Mouse (Mus musculus) intestine, embryonic 15.5 days (tissue): ENCODE measurements at regions not wholly inside any gene's neighbourhood (a gene's known extent, or its start where the extent isn't known, plus 50 kb on each side); places are given as distances from the start of the nearest gene placed in this dataset.

Source experiments
- ATAC-seq: fragments of 200-750 bp; cut with Nextera tagmentation; 2 replicates; pipeline ENCODE4 v1.8.0; 2017; ENCODE audit warnings: moderate TSS enrichment, moderate library complexity
- H3K27ac ChIP-seq: fragments of 300-500 bp; sonication (generic); 2 replicates; pipeline ENCODE4 v1.5.1; 2015; ENCODE audit warnings: mild to moderate bottlenecking, inconsistent platforms
- H3K27me3 ChIP-seq: fragments of 300-500 bp; sonication (generic); replicated peaks from 2 replicates; pipeline ENCODE4 v1.6.1; 2015; ENCODE audit warnings: inconsistent platforms
- H3K36me3 ChIP-seq: fragments of 300-500 bp; sonication (generic); 2 replicates; pipeline ENCODE4 v1.6.1; 2015; ENCODE audit warnings: inconsistent platforms
- H3K4me1 ChIP-seq: fragments of 300-500 bp; sonication (generic); replicated peaks from 2 replicates; pipeline ENCODE4 v1.6.1; 2015; ENCODE audit warnings: inconsistent platforms
- H3K4me2 ChIP-seq: fragments of 300-500 bp; sonication (generic); replicated peaks from 2 replicates; pipeline ENCODE4 v1.6.1; 2015; ENCODE audit warnings: mild to moderate bottlenecking, inconsistent platforms
- H3K4me3 ChIP-seq: fragments of 300-500 bp; sonication (generic); replicated peaks from 2 replicates; pipeline ENCODE4 v1.5.1; 2015; ENCODE audit warnings: inconsistent platforms
- H3K9ac ChIP-seq: fragments of 300-500 bp; sonication (generic); 2 replicates; pipeline ENCODE4 v1.6.1; 2015; ENCODE audit warnings: inconsistent platforms
- H3K9me3 ChIP-seq: fragments of 300-500 bp; sonication (generic); 2 replicates; pipeline ENCODE4 v1.6.1; 2016; ENCODE audit warnings: inconsistent platforms
- WGBS: fragments of 180-500 bp; shearing (Covaris S2); methylation state at CpG from one replicate; pipeline ENCODE4 v1.1.7; 2015; 5-methylcytosine and 5-hydroxymethylcytosine counted together

GRCm38 (mm10) chr2:124751832-124752231, 316.1 kb upstream of the Slc24a5 start:
- 72% methylated on average over 4 of the region's 4 CpGs for WGBS
- Histone ChIP-seq H3K36me3 (no peaks in the 10 kb centered on the region), H3K27me3 (no peaks in the 10 kb centered on the region), H3K9me3 (no peaks in the 10 kb centered on the region), H3K4me1 (no peaks in the 10 kb centered on the region), H3K27ac (no peak overlapping the region), H3K4me2 (no peak overlapping the region), H3K9ac (no peak overlapping the region), H3K4me3 (no peak overlapping the region)
- no peak for ATAC-seq

DNA sequence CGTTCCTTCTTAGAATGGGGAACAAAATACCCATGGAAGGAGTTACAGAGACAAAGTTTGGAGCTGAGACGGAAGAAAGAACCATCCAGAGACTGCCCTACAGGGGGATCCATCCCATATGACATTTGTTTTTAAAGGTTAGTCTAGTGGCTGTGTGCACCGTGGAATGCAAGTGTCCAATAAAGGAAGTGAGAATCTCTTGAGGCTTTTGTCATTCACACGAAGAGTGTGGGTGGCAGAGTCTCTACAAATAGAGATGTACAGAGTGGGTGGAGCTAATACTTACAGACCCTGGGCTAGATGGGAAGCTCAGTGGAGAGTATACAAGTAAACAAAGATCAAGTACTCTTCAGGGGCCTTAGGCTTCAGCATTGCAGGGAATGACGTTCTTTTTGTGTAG, 314.2 kb upstream of the Slc24a5 start:
- ATAC-seq: no peak
- Histone ChIP-seq H3K9ac (no peak overlapping the region), H3K27ac (no peak overlapping the region), H3K36me3 (no peaks in the 10 kb centered on the region), H3K9me3 (no peaks in the 10 kb centered on the region), H3K27me3 (no peaks in the 10 kb centered on the region), H3K4me1 (no peaks in the 10 kb centered on the region), H3K4me2 (no peak overlapping the region), H3K4me3 (no peak overlapping the region)
- WGBS: 75% methylated on average over 5 of the region's 5 CpGs

DNA sequence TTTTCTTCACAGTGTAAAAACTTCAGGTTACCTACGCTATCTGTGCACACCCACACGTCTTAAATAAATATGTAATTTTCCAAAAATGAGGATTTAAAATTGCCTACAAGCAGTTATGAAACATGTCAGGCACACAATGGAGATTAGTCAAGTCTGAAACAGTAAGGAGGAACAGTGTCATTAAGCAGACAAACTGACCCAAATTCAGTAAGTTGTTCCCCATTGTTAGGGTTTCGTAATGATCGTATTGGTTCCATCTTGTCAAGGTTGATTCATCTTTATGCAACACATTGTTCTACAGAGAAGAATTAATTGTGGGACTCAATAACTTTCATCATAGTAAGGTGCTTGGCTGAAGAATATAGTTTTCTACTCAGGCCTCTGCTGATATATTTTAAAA, 312.7 kb upstream of the Slc24a5 start:
- no peak overlapping the region for H3K27ac ChIP-seq
- no peaks in the 10 kb centered on the region for H3K36me3 ChIP-seq
- H3K4me2 ChIP-seq: no peak overlapping the region
- H3K9ac ChIP-seq: no peak overlapping the region
- 89% methylated on average over 4 of the region's 4 CpGs for WGBS
- no peaks in the 10 kb centered on the region for H3K9me3 ChIP-seq
- H3K4me1 ChIP-seq: no peaks in the 10 kb centered on the region
- no peak for ATAC-seq
- H3K27me3 ChIP-seq: no peaks in the 10 kb centered on the region
- no peak overlapping the region for H3K4me3 ChIP-seq

DNA sequence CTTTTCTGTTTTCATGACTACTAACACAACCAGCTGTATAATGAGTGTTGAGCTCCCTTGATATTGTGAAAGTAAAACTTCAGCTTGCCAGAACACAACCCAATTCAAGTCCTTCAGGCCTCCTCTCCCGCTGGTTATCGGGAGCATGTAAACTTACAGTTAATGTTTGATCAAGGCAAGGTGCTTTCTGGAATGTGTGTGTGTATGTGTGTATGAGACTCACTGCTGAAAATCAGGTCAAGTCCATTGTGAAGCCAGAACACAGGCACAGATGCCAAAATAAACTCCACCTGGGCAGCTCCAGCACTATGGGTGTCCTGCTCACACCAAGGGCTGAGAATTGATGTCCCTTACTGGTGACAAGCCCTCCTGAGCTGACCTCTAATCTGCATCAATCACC, 308.9 kb upstream of the Slc24a5 start:
- Histone ChIP-seq H3K4me1 (no peaks in the 10 kb centered on the region), H3K36me3 (no peaks in the 10 kb centered on the region), H3K4me2 (no peak overlapping the region), H3K27me3 (no peaks in the 10 kb centered on the region), H3K4me3 (no peak overlapping the region), H3K9me3 (no peaks in the 10 kb centered on the region), H3K27ac (no peak overlapping the region), H3K9ac (no peak overlapping the region)
- 48% methylated on average over 2 of the region's 2 CpGs for WGBS
- ATAC-seq: 0 out of 2 replicates have a peak, but pooled peaks have one; percentile 17

DNA sequence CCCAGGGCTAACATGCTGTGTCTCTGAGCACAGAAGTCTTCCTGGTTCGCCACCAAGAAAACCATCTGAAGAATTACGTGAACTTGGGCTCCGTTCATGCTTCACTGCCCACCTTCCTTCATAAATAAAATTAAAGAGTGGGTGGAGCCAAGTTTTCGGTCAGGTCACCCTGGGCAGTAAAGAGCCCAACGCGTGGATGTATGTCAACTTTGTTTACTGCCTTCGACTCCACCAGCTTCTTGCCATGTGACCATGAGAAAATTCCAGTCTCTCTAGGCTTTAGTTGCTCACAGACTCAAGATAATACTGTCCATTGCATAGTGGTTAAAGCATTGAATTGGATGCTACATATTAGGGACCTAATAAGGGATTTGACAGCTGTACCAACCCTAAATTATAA, 304.3 kb upstream of the Slc24a5 start:
- H3K4me1 ChIP-seq: no peaks in the 10 kb centered on the region
- ATAC-seq: no peak
- H3K9me3 ChIP-seq: no peaks in the 10 kb centered on the region
- no peak overlapping the region for H3K9ac ChIP-seq
- no peak overlapping the region for H3K4me2 ChIP-seq
- no peak overlapping the region for H3K27ac ChIP-seq
- 73% methylated on average over 7 of the region's 7 CpGs for WGBS
- no peak overlapping the region for H3K4me3 ChIP-seq
- no peaks in the 10 kb centered on the region for H3K36me3 ChIP-seq
- H3K27me3 ChIP-seq: no peaks in the 10 kb centered on the region

DNA sequence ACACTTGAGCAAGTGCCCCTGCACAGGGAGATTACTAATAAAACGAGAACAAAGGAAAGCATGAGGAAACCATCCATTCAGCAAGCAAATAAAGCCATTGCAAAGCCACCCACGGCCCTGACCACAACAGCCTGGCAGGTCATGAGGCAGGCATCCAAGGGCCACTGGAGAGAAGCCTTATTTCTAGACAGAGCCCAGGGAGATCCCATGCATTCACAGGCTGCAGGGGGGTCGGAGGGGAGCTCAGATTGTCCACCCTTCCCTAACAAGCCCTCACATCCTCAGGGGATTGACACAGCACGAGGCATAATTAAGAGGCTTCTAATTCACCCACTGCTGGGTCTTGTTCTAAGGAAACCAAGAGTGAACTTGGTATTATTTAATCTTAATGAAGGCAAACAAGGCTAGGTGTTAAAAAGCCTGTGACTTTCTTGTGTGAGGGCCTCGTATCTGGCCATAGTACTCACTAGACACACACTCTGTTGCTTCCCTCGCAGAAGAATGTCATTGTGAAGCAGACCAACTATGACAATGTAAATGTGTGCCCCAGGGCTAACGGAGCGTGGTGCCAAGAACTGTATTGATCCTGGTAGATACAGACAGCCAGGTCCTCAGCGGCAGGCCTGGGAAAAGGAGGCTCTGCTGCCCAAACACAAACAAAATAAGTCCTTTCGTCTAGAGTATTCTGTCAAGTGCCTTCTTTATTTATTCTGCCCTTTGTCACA, 303.6 kb upstream of the Slc24a5 start:
- Histone ChIP-seq H3K9ac (no peak overlapping the region), H3K36me3 (no peaks in the 10 kb centered on the region), H3K27ac (no peak overlapping the region), H3K4me2 (no peak overlapping the region), H3K9me3 (no peaks in the 10 kb centered on the region), H3K27me3 (no peaks in the 10 kb centered on the region), H3K4me3 (no peak overlapping the region), H3K4me1 (no peaks in the 10 kb centered on the region)
- ATAC-seq: no peak
- 66% methylated on average over 10 of the region's 10 CpGs for WGBS

- Histone ChIP-seq H3K27ac (no peak overlapping the region), H3K36me3 (no peaks in the 10 kb centered on the region), H3K9ac (no peak overlapping the region), H3K9me3 (no peaks in the 10 kb centered on the region), H3K4me3 (no peak overlapping the region), H3K27me3 (no peaks in the 10 kb centered on the region), H3K4me1 (no peaks in the 10 kb centered on the region), H3K4me2 (no peak overlapping the region)
- no peak for ATAC-seq
- 93% methylated on average over 6 of the region's 6 CpGs for WGBS
Observed at GRCm38 (mm10) chr2:124769267-124769967, 298.5 kb upstream of the Slc24a5 start.

DNA sequence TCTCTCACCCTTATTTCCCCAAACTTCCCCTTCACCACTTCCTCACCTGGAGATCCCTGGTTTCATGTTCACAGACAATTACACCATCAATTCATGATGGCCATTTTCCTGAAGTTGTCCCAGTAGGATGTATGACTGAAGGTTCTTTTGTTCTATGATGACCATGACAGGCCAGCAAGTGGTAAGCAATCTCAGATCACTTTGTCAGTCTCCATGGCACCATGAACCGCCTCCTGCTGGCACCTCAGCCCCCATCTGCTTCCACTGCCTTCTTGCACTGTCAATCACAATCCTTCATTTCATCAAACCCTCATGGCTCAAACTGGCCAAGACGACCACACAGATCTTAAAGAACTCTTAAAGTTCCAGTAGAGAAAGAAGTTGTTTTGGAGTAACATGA, 297.9 kb upstream of the Slc24a5 start:
- no peak for ATAC-seq
- H3K27me3 ChIP-seq: no peaks in the 10 kb centered on the region
- H3K4me3 ChIP-seq: no peak overlapping the region
- H3K36me3 ChIP-seq: no peaks in the 10 kb centered on the region
- H3K4me1 ChIP-seq: no peaks in the 10 kb centered on the region
- no peak overlapping the region for H3K4me2 ChIP-seq
- H3K9me3 ChIP-seq: no peaks in the 10 kb centered on the region
- no peak overlapping the region for H3K9ac ChIP-seq
- WGBS: 83% methylated on average over 2 of the region's 2 CpGs
- no peak overlapping the region for H3K27ac ChIP-seq

- Histone ChIP-seq H3K36me3 (no peaks in the 10 kb centered on the region), H3K4me2 (no peak overlapping the region), H3K4me3 (no peak overlapping the region), H3K27me3 (no peaks in the 10 kb centered on the region), H3K27ac (no peak overlapping the region), H3K9ac (no peak overlapping the region), H3K4me1 (no peaks in the 10 kb centered on the region), H3K9me3 (no peaks in the 10 kb centered on the region)
- ATAC-seq: no peak
- WGBS: 48% methylated on average over 11 of the region's 11 CpGs
Observed at GRCm38 (mm10) chr2:124772055-124772708, 295.7 kb upstream of the Slc24a5 start.

DNA sequence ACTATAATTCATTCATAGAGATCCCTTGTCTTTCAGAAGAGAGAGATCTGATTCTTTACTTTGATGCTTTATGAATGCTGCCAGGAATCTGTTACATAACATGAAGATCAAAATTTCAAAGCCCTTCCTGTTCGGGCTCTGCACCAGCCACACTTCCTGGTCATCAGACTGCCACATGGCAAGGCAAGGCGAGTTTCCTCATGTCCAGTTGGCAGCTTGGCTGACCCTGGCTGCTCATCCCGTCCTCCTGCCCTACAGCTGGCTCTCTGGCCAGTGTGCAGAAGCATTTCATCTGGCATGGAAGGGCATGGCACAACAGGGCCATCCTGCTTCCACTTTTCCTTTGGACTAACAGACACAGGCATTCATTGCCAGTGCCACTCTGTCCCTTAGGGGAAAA, 292.2 kb upstream of the Slc24a5 start:
- Histone ChIP-seq H3K27ac (no peak overlapping the region), H3K4me3 (no peak overlapping the region), H3K9me3 (no peaks in the 10 kb centered on the region), H3K9ac (no peak overlapping the region), H3K4me2 (no peak overlapping the region), H3K27me3 (no peaks in the 10 kb centered on the region), H3K36me3 (no peaks in the 10 kb centered on the region), H3K4me1 (no peaks in the 10 kb centered on the region)
- no peak for ATAC-seq
- 67% methylated on average over 3 of the region's 3 CpGs for WGBS

GRCm38 (mm10) chr2:124792633-124793036, 275.3 kb upstream of the Slc24a5 start:
- Histone ChIP-seq H3K27me3 (no peaks in the 10 kb centered on the region), H3K27ac (no peak overlapping the region), H3K9ac (no peak overlapping the region), H3K4me1 (no peaks in the 10 kb centered on the region), H3K4me3 (no peak overlapping the region), H3K36me3 (no peaks in the 10 kb centered on the region), H3K4me2 (no peak overlapping the region), H3K9me3 (no peaks in the 10 kb centered on the region)
- no peak for ATAC-seq
- 75% methylated on average over 7 of the region's 7 CpGs for WGBS

- no peaks in the 10 kb centered on the region for H3K9me3 ChIP-seq
- no peak overlapping the region for H3K4me3 ChIP-seq
- no peak overlapping the region for H3K9ac ChIP-seq
- H3K4me1 ChIP-seq: no peaks in the 10 kb centered on the region
- no peak overlapping the region for H3K4me2 ChIP-seq
- ATAC-seq: no peak
- H3K36me3 ChIP-seq: no peaks in the 10 kb centered on the region
- 74% methylated on average over 8 of the region's 8 CpGs for WGBS
- H3K27ac ChIP-seq: no peak overlapping the region
- H3K27me3 ChIP-seq: no peaks in the 10 kb centered on the region
Observed at GRCm38 (mm10) chr2:124811709-124812108, 256.2 kb upstream of the Slc24a5 start.

DNA sequence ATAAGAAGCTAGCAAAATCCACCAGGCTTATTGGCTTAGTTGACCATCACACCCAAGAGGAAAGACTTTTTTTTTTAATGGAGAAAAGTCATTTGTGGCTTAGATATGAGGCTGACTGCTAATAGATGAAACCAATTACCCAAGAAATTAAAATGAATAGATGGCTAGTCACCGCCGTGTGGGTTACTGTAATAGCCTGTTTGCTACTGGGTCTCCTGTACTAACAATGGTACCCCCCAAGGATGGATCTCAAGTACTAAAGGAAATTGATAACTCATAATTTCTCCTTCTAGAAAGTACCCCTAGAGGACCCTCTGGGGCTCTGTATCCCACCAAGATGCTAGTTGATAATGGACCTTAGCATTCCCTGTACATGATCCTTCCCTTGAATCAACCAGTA, 251.1 kb upstream of the Slc24a5 start:
- ATAC-seq: no peak
- Histone ChIP-seq H3K4me1 (no peaks in the 10 kb centered on the region), H3K4me3 (no peak overlapping the region), H3K27ac (no peak overlapping the region), H3K9me3 (no peaks in the 10 kb centered on the region), H3K9ac (no peak overlapping the region), H3K4me2 (no peak overlapping the region), H3K27me3 (no peaks in the 10 kb centered on the region), H3K36me3 (no peaks in the 10 kb centered on the region)
- 89% methylated on average over 2 of the region's 2 CpGs for WGBS
